Mouse (Mus musculus): Measurements from ENCODE around the gene Irf4.

- TF ChIP-seq POLR2A (IDR thresholded peaks at IDR 0.05; ENCODE audit: low read depth, low read length) (no peak; the same call in 1 of the 2 replicates), CTCF (IDR thresholded peaks at IDR 0.05; ENCODE audit: extremely low read depth, insufficient read length, insufficient replicate concordance, low read depth, low read length) (no peak)
These were observed at the start of gene Irf4 for GRCm38 (mm10) chr13:30749021-30749556.

All from small intestine, adult 2 months (tissue).